Mouse (Mus musculus) embryonic facial prominence, embryonic 12.5 days (tissue): ENCODE measurements around the gene Ambra1. TPM values are rescaled to one million over a fixed set of nuclear protein-coding genes. Genes with fewer than 3 reads are reported as not detected.

Source experiments
- ATAC-seq: fragments of 200-750 bp; cut with Nextera tagmentation; 2 replicates; pipeline ENCODE4 v1.8.0; 2017; ENCODE audit not compliant: insufficient number of reproducible peaks, insufficient read depth, low FRiP score, low TSS enrichment
- H3K27ac ChIP-seq: fragments of 300-500 bp; sonication (generic); 2 replicates; pipeline ENCODE4 v1.5.1; 2016; ENCODE audit warnings: mild to moderate bottlenecking
- H3K27me3 ChIP-seq: fragments of 300-500 bp; sonication (generic); 2 replicates; pipeline ENCODE4 v1.6.1; 2016; ENCODE audit warnings: mild to moderate bottlenecking, moderate library complexity
- H3K36me3 ChIP-seq: fragments of 300-500 bp; sonication (generic); 2 replicates; pipeline ENCODE4 v1.6.1; 2016; ENCODE audit warnings: mild to moderate bottlenecking
- H3K4me1 ChIP-seq: fragments of 300-500 bp; sonication (generic); 2 replicates; pipeline ENCODE4 v1.6.1; 2016
- H3K4me2 ChIP-seq: fragments of 300-500 bp; sonication (generic); replicated peaks from 2 replicates; pipeline ENCODE4 v1.6.1; 2016; ENCODE audit warnings: mild to moderate bottlenecking, moderate library complexity
- H3K4me3 ChIP-seq: fragments of 300-500 bp; sonication (generic); 2 replicates; pipeline ENCODE4 v1.5.1; 2016; ENCODE audit warnings: mild to moderate bottlenecking
- H3K9ac ChIP-seq: fragments of 300-500 bp; sonication (generic); 2 replicates; pipeline ENCODE4 v1.6.1; 2016; ENCODE audit warnings: mild to moderate bottlenecking, moderate library complexity
- H3K9me3 ChIP-seq: fragments of 300-500 bp; sonication (generic); 2 replicates; pipeline ENCODE4 v1.6.1; 2016; ENCODE audit warnings: mild to moderate bottlenecking, moderate library complexity
- WGBS: fragments of 180-500 bp; shearing (Covaris S2); methylation state at CpG from one replicate; pipeline ENCODE4 v1.1.7; 2016; 5-methylcytosine and 5-hydroxymethylcytosine counted together
- microRNA-seq: library from miRNA; unstranded; fragments of <30 nt; microRNA quantifications from one replicate; pipeline ENCODE4, GENCODE M21; 2017
- polyA plus RNA-seq: library from polyadenylated mRNA; unstranded; fragments of >200 nt; fragmentation: Nextera tagmentation; extraction: Ambion mirVana; gene quantifications from 2 replicates; pipeline ENCODE4 v1.2.1, GENCODE M21; 2016

Gene Ambra1
- polyA plus RNA-seq, 1 experiment from 2014 or later: 21.9 TPM

DNA sequence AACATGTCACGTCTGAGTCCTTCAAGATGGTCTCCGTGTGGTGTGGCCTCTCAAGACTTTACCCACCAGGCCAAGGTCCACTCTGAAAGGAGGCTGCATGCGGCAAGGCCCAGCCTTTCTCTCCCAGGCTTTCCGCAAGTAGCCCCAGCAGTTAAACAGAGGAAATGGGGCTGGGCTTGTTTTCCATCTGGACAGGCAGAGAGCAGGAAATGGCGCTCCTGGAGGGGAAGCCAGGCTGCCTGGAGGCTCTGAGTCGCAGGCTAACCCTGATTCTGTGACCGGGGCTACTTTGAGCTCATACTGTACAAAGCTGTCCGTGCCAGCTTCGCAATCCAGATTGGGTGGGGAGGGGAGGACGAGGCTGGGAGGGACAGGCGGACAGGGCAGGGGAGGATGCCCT, 238.0 kb downstream of the Ambra1 start:
- H3K27ac ChIP-seq: 0 out of 2 replicates have a peak overlapping the region, but pooled peaks have one; percentile 12

More for the DNA sequence above, 238.0 kb downstream of the Ambra1 start:
- H3K9ac ChIP-seq: no peak overlapping the region
- H3K36me3 ChIP-seq: no peaks in the 10 kb centered on the region
- H3K4me3 ChIP-seq: no peak overlapping the region
- 53% methylated on average over 11 of the region's 11 CpGs for WGBS
- peaks cover 28% of the 10 kb centered on the region for H3K4me1 ChIP-seq
- no peak overlapping the region for H3K4me2 ChIP-seq
- H3K9me3 ChIP-seq: no peaks in the 10 kb centered on the region
- H3K27me3 ChIP-seq: peaks cover 15% of the 10 kb centered on the region; the same call in 1 of the 2 replicates
- ATAC-seq: no peak

Small RNA genes lying within 50 kb of the gene (microRNA-seq; reads per million reads assigned to microRNA genes)
- not detected for gene Mir6999

Other genes starting within 250 kb of the Ambra1 start
- gene Ckap5, start 203.4 kb upstream of the Ambra1 start, polyA plus RNA-seq: 115 and 124 TPM in 2 replicates
- gene F2, start 93.7 kb upstream of the Ambra1 start, polyA plus RNA-seq: 0.15 and 0.31 TPM in 2 replicates
- gene Zfp408, start 80.3 kb upstream of the Ambra1 start, polyA plus RNA-seq: 12.8 and 13.3 TPM in 2 replicates
- 100 and 102 TPM in 2 replicates for gene Arhgap1, start 80.3 kb upstream of the Ambra1 start, polyA plus RNA-seq
- 29.3 and 29.8 TPM in 2 replicates for gene Atg13, start 19.6 kb upstream of the Ambra1 start, polyA plus RNA-seq
- gene Harbi1, start 19.3 kb upstream of the Ambra1 start, polyA plus RNA-seq: 23.1 and 24.9 TPM in 2 replicates
- 0.65 and 1.2 TPM in 2 replicates for gene Chrm4, start 197.1 kb downstream of the Ambra1 start, polyA plus RNA-seq
- 1,900 and 1,964 TPM in 2 replicates for gene Mdk, start 202.2 kb downstream of the Ambra1 start, polyA plus RNA-seq
- gene Gm9821, start 215.6 kb downstream of the Ambra1 start, polyA plus RNA-seq: 0.36 and 0.73 TPM in 2 replicates
- gene Dgkz, start 245.7 kb downstream of the Ambra1 start, polyA plus RNA-seq: 39.1 and 40.8 TPM in 2 replicates